Mouse (Mus musculus): ENCODE results near the gene 1700080E11Rik. TPM values are rescaled to one million over a fixed set of nuclear protein-coding genes. Genes with fewer than 3 reads are reported as not detected.

The 1700080E11Rik gene
- polyA plus RNA-seq, 2 experiments: not detected

GRCm38 (mm10) chr9:105103893-105104292 lies 41.0 kb downstream of the 1700080E11Rik start:
- Histone ChIP-seq H3K9me3 (ENCODE audit: control insufficient read depth, low read length) (no peaks in the 10 kb centered on the region), H3K4me1 (replicated peaks; ENCODE audit: control insufficient read depth in 2 of 2, insufficient read depth in 2 of 2, low read length in 1 of 2) (no peaks in the 10 kb centered on the region), H3K27me3 (ENCODE audit: control insufficient read depth, insufficient read depth, low read length) (no peaks in the 10 kb centered on the region), H3K4me3 (ENCODE audit: insufficient read depth in 1 of 2, low read depth in 2 of 2, low read length in 2 of 2) (no peak overlapping the region), H3K36me3 (replicated peaks; ENCODE audit: control insufficient read depth, insufficient read depth, low read depth) (no peaks in the 10 kb centered on the region), H3K9ac (replicated peaks) (no peak overlapping the region), H3K27ac (no peak overlapping the region), H3K4me2 (ENCODE audit: low read depth) (no peak overlapping the region)
- no peak for ATAC-seq (ENCODE audit: insufficient read depth)
- DNase-seq (ENCODE audit: low read depth in 3 of 3, low spot score in 3 of 3): no peak
- WGBS (ENCODE audit: insufficient replicate concordance): 78% methylated on average over 5 of the region's 5 CpGs
- TF ChIP-seq CTCF (IDR thresholded peaks at IDR 0.05; ENCODE audit: low read depth): no peak
- TF ChIP-seq EP300 (IDR thresholded peaks at IDR 0.05; ENCODE audit: low read depth): no peak

- H3K9me3 ChIP-seq (ENCODE audit: control insufficient read depth, low read length): no peaks in the 10 kb centered on the region
Observed at GRCm38 (mm10) chr9:105101911-105102310, 43.0 kb downstream of the 1700080E11Rik start.

GRCm38 (mm10) chr9:105100807-105101570 lies 43.9 kb downstream of the 1700080E11Rik start:
- TF ChIP-seq CTCF (IDR thresholded peaks at IDR 0.05; ENCODE audit: low read depth) (no peak), EP300 (IDR thresholded peaks at IDR 0.05; ENCODE audit: low read depth) (no peak)
- ATAC-seq (ENCODE audit: insufficient read depth): no peak
- DNase-seq (ENCODE audit: low read depth in 3 of 3, low spot score in 3 of 3): no peak
- H3K27ac ChIP-seq: no peak overlapping the region
- H3K9ac ChIP-seq (replicated peaks): no peak overlapping the region
- no peaks in the 10 kb centered on the region for H3K4me1 ChIP-seq (replicated peaks; ENCODE audit: control insufficient read depth in 2 of 2, insufficient read depth in 2 of 2, low read length in 1 of 2)
- H3K4me3 ChIP-seq (ENCODE audit: insufficient read depth in 1 of 2, low read depth in 2 of 2, low read length in 2 of 2): no peak overlapping the region
- no peaks in the 10 kb centered on the region for H3K27me3 ChIP-seq (ENCODE audit: control insufficient read depth, insufficient read depth, low read length)
- H3K9me3 ChIP-seq (ENCODE audit: control insufficient read depth, low read length): no peaks in the 10 kb centered on the region
- no peaks in the 10 kb centered on the region for H3K36me3 ChIP-seq (replicated peaks; ENCODE audit: control insufficient read depth, insufficient read depth, low read depth)
- 42% methylated on average over 15 of the region's 15 CpGs for WGBS (ENCODE audit: insufficient replicate concordance)
- H3K4me2 ChIP-seq (ENCODE audit: low read depth): no peak overlapping the region

More at GRCm38 (mm10) chr9:105101911-105102310, 43.0 kb downstream of the 1700080E11Rik start:
- DNase-seq (ENCODE audit: low read depth in 3 of 3, low spot score in 3 of 3) (no peak), ATAC-seq (ENCODE audit: insufficient read depth) (no peak)
- Histone ChIP-seq H3K4me2 (ENCODE audit: low read depth) (no peak overlapping the region), H3K27me3 (ENCODE audit: control insufficient read depth, insufficient read depth, low read length) (no peaks in the 10 kb centered on the region), H3K36me3 (replicated peaks; ENCODE audit: control insufficient read depth, insufficient read depth, low read depth) (no peaks in the 10 kb centered on the region), H3K4me1 (replicated peaks; ENCODE audit: control insufficient read depth in 2 of 2, insufficient read depth in 2 of 2, low read length in 1 of 2) (no peaks in the 10 kb centered on the region), H3K27ac (no peak overlapping the region), H3K4me3 (ENCODE audit: insufficient read depth in 1 of 2, low read depth in 2 of 2, low read length in 2 of 2) (no peak overlapping the region), H3K9ac (replicated peaks) (no peak overlapping the region)
- TF ChIP-seq EP300 (IDR thresholded peaks at IDR 0.05; ENCODE audit: low read depth): no peak
- TF ChIP-seq CTCF (IDR thresholded peaks at IDR 0.05; ENCODE audit: low read depth): no peak
- 15% methylated on average over 1 of the region's 1 CpGs for WGBS (ENCODE audit: insufficient replicate concordance)

Other genes with a start within 250 kb of the 1700080E11Rik start
- 14.6 and 22.2 TPM in 2 replicates for gene Mrpl3, start 91.9 kb downstream of the 1700080E11Rik start, polyA plus RNA-seq (2012; rRNA removed)
- 56.0 and 63.6 TPM in 2 replicates for gene Mrpl3, start 91.9 kb downstream of the 1700080E11Rik start, polyA plus RNA-seq (2014; fragmentation: Nextera tagmentation; extraction: Ambion mirVana)
- gene Nudt16, start 13.3 kb downstream of the 1700080E11Rik start, polyA plus RNA-seq (2012; rRNA removed): 2.5 and 3.2 TPM in 2 replicates
- 4.3 and 4.4 TPM in 2 replicates for gene Nudt16, start 13.3 kb downstream of the 1700080E11Rik start, polyA plus RNA-seq (2014; fragmentation: Nextera tagmentation; extraction: Ambion mirVana)